Mouse (Mus musculus): Measurements from ENCODE around the gene Zc3h12d. TPM values are rescaled to one million over a fixed set of nuclear protein-coding genes. Genes with fewer than 3 reads are reported as not detected.
A peak's percentile ranks its signal among the peaks of the same experiment; 100 is the strongest.

The Zc3h12d gene
- total and polyA plus RNA-seq, 3 experiments, result 11.8 to 28.0 (median 16.3) TPM

GRCm38 (mm10) chr10:7883524-7883923, 51.3 kb downstream of the Zc3h12d start:
- in situ Hi-C loops (cut with MboI; ENCODE audit: low pct_ligation_motif_present, low pct_unique_long_range_greater_than_20kb, low sequenced_read_pairs) (loop anchor here (5.0 to 25.0 kb wide), 3 partner anchors 311 to 829 kb away; no protein-coding TSS in a partner anchor), dilution Hi-C loops (cut with MboI; ENCODE audit: extremely low pct_ligation_motif_present, extremely low pct_unique_long_range_greater_than_20kb, low sequenced_read_pairs) (no loop called here)
- Histone ChIP-seq H3K36me3 (replicated peaks in 1 of 2; ENCODE audit: control insufficient read depth in 1 of 2, insufficient read depth in 1 of 2, low read length in 1 of 2) (no peaks in the 10 kb centered on the region), H3K9me3 (replicated peaks; ENCODE audit: low read length) (no peaks in the 10 kb centered on the region), H3K27me3 (replicated peaks) (no peaks in the 10 kb centered on the region), H3K4me2 (ENCODE audit: insufficient read depth, low read depth, poor library complexity, severe bottlenecking) (no peak overlapping the region), H3K9ac (ENCODE audit: insufficient read depth, low read depth) (no peak overlapping the region), H3K79me2 (replicated peaks; ENCODE audit: control insufficient read depth, extremely low read depth, insufficient read depth, poor library complexity, severe bottlenecking) (no peaks in the 10 kb centered on the region), H3K4me1 (ENCODE audit: control insufficient read depth in 1 of 2, insufficient read depth in 2 of 2) (no peaks in the 10 kb centered on the region), H3K4me3 (replicated peaks in 1 of 3; ENCODE audit: low read depth in 2 of 3, low read length in 2 of 3, poor library complexity in 1 of 3) (no peak overlapping the region), H3K27ac (ENCODE audit: insufficient read depth, low read depth) (no peak overlapping the region)
- peak; percentile 80 for DNase-seq (ENCODE audit: extremely low read depth)
- TF ChIP-seq SMC3 (IDR thresholded peaks at IDR 0.05; ENCODE audit: low read depth, low read length) (peak; percentile 99), RAD21 (IDR thresholded peaks at IDR 0.05; ENCODE audit: low read depth, low read length) (no peak; the same call in none of the 2 replicates), ZC3H11A (IDR thresholded peaks at IDR 0.05; ENCODE audit: low read depth, low read length) (peak; percentile 98), EP300 (IDR thresholded peaks at IDR 0.05; ENCODE audit: low read length) (no peak), CTCF (conservative IDR thresholded peaks at IDR 0.05 in 1 of 2, IDR thresholded peaks at IDR 0.05 in 1 of 2; ENCODE audit: low read depth in 2 of 2, low read length in 2 of 2) (peak; percentile 95 to 97)

DNA sequence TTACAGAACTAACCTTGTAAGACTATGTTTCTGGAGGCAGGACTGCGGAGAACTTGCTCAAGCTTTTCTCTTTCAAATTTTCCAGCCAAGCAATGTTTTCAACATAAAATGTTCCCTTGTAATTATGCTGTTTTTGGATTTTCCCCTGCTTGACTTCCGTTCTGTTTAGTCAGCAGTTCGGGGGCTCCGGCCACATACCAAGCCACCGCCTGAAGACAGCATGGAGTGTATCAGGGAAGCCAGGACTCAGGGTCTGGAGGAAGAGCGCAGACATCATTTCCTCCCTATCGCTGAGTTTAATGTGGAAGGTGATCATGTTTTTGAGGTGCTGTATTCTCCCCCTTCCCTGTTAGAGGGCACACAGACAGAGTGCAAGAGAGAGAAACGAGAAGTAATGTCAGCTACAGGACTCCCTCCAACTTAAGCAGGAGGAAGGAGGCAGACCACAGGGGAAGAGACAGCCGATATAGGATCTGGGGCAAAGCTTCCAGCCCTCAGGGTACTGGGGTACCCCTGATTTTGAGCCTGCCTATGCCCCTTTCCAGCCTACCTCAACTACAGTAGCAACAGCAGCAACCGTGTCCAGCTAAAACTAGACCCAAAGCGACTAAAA, 56.1 kb downstream of the Zc3h12d start:
- Histone ChIP-seq H3K9me3 (replicated peaks; ENCODE audit: low read length) (no peaks in the 10 kb centered on the region), H3K9ac (ENCODE audit: insufficient read depth, low read depth) (no peak overlapping the region), H3K27ac (ENCODE audit: insufficient read depth, low read depth) (no peak overlapping the region), H3K4me2 (ENCODE audit: insufficient read depth, low read depth, poor library complexity, severe bottlenecking) (no peak overlapping the region), H3K36me3 (replicated peaks in 1 of 2; ENCODE audit: control insufficient read depth in 1 of 2, insufficient read depth in 1 of 2, low read length in 1 of 2) (no peaks in the 10 kb centered on the region), H3K4me3 (replicated peaks in 1 of 3; ENCODE audit: low read depth in 2 of 3, low read length in 2 of 3, poor library complexity in 1 of 3) (no peak overlapping the region), H3K4me1 (ENCODE audit: control insufficient read depth in 1 of 2, insufficient read depth in 2 of 2) (no peaks in the 10 kb centered on the region), H3K27me3 (replicated peaks) (no peaks in the 10 kb centered on the region), H3K79me2 (replicated peaks; ENCODE audit: control insufficient read depth, extremely low read depth, insufficient read depth, poor library complexity, severe bottlenecking) (no peaks in the 10 kb centered on the region)
- dilution Hi-C loops (cut with MboI; ENCODE audit: extremely low pct_ligation_motif_present, extremely low pct_unique_long_range_greater_than_20kb, low sequenced_read_pairs) (no loop called here), in situ Hi-C loops (cut with MboI; ENCODE audit: low pct_ligation_motif_present, low pct_unique_long_range_greater_than_20kb, low sequenced_read_pairs) (loop anchor here (10.0 to 25.0 kb wide), 2 partner anchors 306 to 824 kb away; no protein-coding TSS in a partner anchor)
- no peak for TF ChIP-seq ZNF384 (IDR thresholded peaks at IDR 0.05; ENCODE audit: low read depth, low read length)
- no peak for TF ChIP-seq ZC3H11A (IDR thresholded peaks at IDR 0.05; ENCODE audit: low read depth, low read length)
- no peak for TF ChIP-seq POLR2A (IDR thresholded peaks at IDR 0.05; ENCODE audit: low read depth, low read length)
- no peak for TF ChIP-seq NRF1 (IDR thresholded peaks at IDR 0.05; ENCODE audit: low read depth, low read length)
- TF ChIP-seq EP300 (IDR thresholded peaks at IDR 0.05; ENCODE audit: low read length), result no peak
- no peak for TF ChIP-seq ZKSCAN1 (IDR thresholded peaks at IDR 0.05; ENCODE audit: borderline replicate concordance, low read depth, low read length)
- no peak for TF ChIP-seq JUN (IDR thresholded peaks at IDR 0.05; ENCODE audit: insufficient read depth, low read depth, low read length)
- no peak for TF ChIP-seq CHD1 (IDR thresholded peaks at IDR 0.05; ENCODE audit: low read depth, low read length)
- no peak for TF ChIP-seq GABPA (IDR thresholded peaks at IDR 0.05; ENCODE audit: insufficient replicate concordance, low read depth, low read length)
- no peak for TF ChIP-seq IRF4 (IDR thresholded peaks at IDR 0.05; ENCODE audit: low read depth, low read length)
- no peak for TF ChIP-seq SMC3 (IDR thresholded peaks at IDR 0.05; ENCODE audit: low read depth, low read length)
- TF ChIP-seq ETS1 (conservative IDR thresholded peaks at IDR 0.05; ENCODE audit: low read depth, low read length), result no peak
- TF ChIP-seq MAZ (IDR thresholded peaks at IDR 0.05; ENCODE audit: low read depth, low read length), result no peak
- TF ChIP-seq USF2 (conservative IDR thresholded peaks at IDR 0.05; ENCODE audit: low read depth, low read length), result no peak
- TF ChIP-seq TBP (conservative IDR thresholded peaks at IDR 0.05; ENCODE audit: low read depth, low read length), result no peak
- no peak for TF ChIP-seq ELF1 (IDR thresholded peaks at IDR 0.05; ENCODE audit: low read depth, low read length)
- no peak for TF ChIP-seq HCFC1 (IDR thresholded peaks at IDR 0.05; ENCODE audit: low read depth, low read length)
- TF ChIP-seq POLR2AphosphoS2 (IDR thresholded peaks at IDR 0.05; ENCODE audit: low read depth, low read length), result no peak
- no peak for TF ChIP-seq TCF12 (IDR thresholded peaks at IDR 0.05; ENCODE audit: low read depth, low read length)
- DNase-seq (ENCODE audit: extremely low read depth), result no peak
